Mouse (Mus musculus) stomach, embryonic 14.5 days (tissue): ENCODE data around the gene Ciita. TPM values are rescaled to one million over a fixed set of nuclear protein-coding genes. Genes with fewer than 3 reads are reported as not detected.

ENCODE experiments used
- ATAC-seq: fragments of 200-750 bp; cut with Nextera tagmentation; 2 replicates; pipeline ENCODE4 v1.8.0; 2017; ENCODE audit warnings: low read depth, moderate TSS enrichment; ENCODE audit not compliant: insufficient number of reproducible peaks, insufficient read depth, low FRiP score
- H3K27ac ChIP-seq: fragments of 300-500 bp; sonication (generic); 2 replicates; pipeline ENCODE4 v1.5.1; 2014; ENCODE audit warnings: mild to moderate bottlenecking, low read length, moderate library complexity, mixed read lengths
- H3K27me3 ChIP-seq: fragments of 300-500 bp; sonication (generic); 2 replicates; pipeline ENCODE4 v1.6.1; 2014; ENCODE audit warnings: low read length, control low read depth, mixed read lengths; ENCODE audit not compliant: control insufficient read depth, insufficient read depth
- H3K36me3 ChIP-seq: fragments of 300-500 bp; sonication (generic); 2 replicates; pipeline ENCODE4 v1.6.1; 2014; ENCODE audit warnings: mild to moderate bottlenecking, control low read depth, low read length, moderate library complexity, mixed read lengths; ENCODE audit not compliant: control insufficient read depth, insufficient read depth
- H3K4me1 ChIP-seq: fragments of 300-500 bp; sonication (generic); 2 replicates; pipeline ENCODE4 v1.6.1; 2014; ENCODE audit warnings: low read length, control low read depth, mixed read lengths; ENCODE audit not compliant: control insufficient read depth, insufficient read depth
- H3K4me2 ChIP-seq: fragments of 300-500 bp; sonication (generic); replicated peaks from 2 replicates; pipeline ENCODE4 v1.6.1; 2014; ENCODE audit warnings: low read depth, low read length, control low read depth
- H3K4me3 ChIP-seq: fragments of 300-500 bp; sonication (generic); 2 replicates; pipeline ENCODE4 v1.5.1; 2014; ENCODE audit warnings: low read depth, low read length, control low read depth
- H3K9ac ChIP-seq: fragments of 300-500 bp; sonication (generic); replicated peaks from 2 replicates; pipeline ENCODE4 v1.6.1; 2014; ENCODE audit warnings: low read depth, mild to moderate bottlenecking, control low read depth, low read length, moderate library complexity, mixed read lengths
- H3K9me3 ChIP-seq: fragments of 300-500 bp; sonication (generic); 2 replicates; pipeline ENCODE4 v1.6.1; 2016; ENCODE audit warnings: low read depth, low read length, control low read depth; ENCODE audit not compliant: control insufficient read depth
- WGBS: fragments of 180-500 bp; shearing (Covaris S2); extraction: QIAGEN DNeasy Blood & Tissue Kit; methylation state at CpG from one replicate; pipeline ENCODE4 v1.1.7; 2014; 5-methylcytosine and 5-hydroxymethylcytosine counted together
- polyA plus RNA-seq: library from polyadenylated mRNA; unstranded; fragments of >200 nt; fragmentation: Nextera tagmentation; extraction: Ambion mirVana; gene quantifications from 2 replicates; pipeline ENCODE4 v1.2.1, GENCODE M21; 2014

Gene Ciita
- polyA plus RNA-seq, 1 experiment from 2014 or later, result 0.42 TPM

DNA sequence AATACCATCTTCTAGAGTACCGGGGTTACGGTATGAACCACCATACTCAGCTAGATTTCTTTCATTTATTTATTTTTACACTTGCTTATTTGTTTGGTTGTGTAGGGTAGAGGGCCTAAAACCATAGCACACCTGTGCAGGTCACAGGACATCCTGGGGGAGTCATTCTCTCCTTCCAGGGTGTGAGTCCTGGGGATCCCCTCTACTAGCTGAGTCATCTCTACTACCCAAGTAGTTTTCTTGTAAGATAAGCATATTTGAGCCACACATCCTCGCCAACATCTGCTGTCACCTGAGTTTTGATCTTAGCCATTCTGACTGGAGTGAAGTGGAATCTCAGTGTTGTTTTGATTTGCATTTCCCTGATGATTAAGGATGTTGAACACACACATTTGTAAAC lies 12.7 kb downstream of the Ciita start:
- Histone ChIP-seq H3K9me3 (no peaks in the 10 kb centered on the region), H3K27me3 (no peaks in the 10 kb centered on the region), H3K4me1 (peaks cover 6% of the 10 kb centered on the region; the same call in 1 of the 2 replicates), H3K9ac (no peak overlapping the region), H3K36me3 (no peaks in the 10 kb centered on the region), H3K4me2 (no peak overlapping the region), H3K27ac (no peak overlapping the region), H3K4me3 (no peak overlapping the region)
- ATAC-seq, result no peak
- WGBS, result 82% methylated on average over 3 of the region's 3 CpGs

DNA sequence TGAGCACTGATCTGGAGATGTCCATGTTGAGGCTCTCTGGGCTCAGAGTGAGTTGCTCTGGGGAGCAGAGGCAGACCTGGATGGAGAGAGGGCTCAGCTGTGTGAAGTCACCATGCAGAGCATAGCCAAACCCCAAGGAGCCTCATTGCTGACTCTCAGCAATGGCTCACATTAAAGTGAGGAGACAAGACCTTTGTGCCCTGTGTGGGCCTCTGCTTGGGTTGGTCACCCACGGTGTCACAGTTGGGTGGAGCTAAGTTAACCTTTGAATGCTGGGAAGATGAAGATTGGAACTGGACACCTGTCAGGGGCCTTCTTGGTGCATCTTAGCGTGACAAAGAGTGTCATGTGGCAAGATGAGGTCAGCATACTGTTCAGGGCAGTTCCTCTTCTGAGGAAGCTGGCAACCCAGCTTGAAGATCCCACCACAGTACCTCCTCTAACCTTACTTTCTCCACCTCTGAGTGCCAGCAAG lies 16.0 kb downstream of the Ciita start:
- Histone ChIP-seq H3K36me3 (no peaks in the 10 kb centered on the region), H3K27me3 (no peaks in the 10 kb centered on the region), H3K27ac (no peak overlapping the region), H3K9ac (no peak overlapping the region), H3K4me3 (no peak overlapping the region), H3K4me2 (no peak overlapping the region), H3K4me1 (no peaks in the 10 kb centered on the region), H3K9me3 (no peaks in the 10 kb centered on the region)
- WGBS, result 63% methylated on average over 2 of the region's 2 CpGs
- ATAC-seq, result no peak

DNA sequence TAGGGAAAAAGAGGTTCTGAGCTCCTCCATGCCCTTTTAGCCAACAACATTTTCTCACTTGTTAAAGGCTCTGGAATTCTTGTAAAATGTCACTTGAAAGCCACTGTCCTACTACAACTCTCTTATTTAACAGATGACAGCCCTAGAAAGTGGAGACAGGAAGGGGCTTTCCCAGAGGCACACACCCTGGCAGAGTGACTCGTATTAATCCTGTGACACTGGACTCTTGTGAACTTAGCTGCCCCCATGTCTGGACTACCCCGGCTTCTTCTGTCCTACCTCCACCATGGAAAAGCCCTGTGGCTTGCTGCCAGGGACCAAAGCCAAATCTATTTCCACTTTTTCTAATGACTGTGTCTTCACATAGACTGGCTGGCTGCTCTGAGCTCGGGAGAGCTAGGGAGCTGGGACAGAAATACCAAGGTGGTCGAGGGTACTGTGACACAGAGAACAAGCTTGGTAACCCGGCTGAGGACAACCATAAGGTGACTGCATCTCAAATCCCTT lies 18.3 kb downstream of the Ciita start:
- WGBS, result 65% methylated on average over 5 of the region's 5 CpGs

DNA sequence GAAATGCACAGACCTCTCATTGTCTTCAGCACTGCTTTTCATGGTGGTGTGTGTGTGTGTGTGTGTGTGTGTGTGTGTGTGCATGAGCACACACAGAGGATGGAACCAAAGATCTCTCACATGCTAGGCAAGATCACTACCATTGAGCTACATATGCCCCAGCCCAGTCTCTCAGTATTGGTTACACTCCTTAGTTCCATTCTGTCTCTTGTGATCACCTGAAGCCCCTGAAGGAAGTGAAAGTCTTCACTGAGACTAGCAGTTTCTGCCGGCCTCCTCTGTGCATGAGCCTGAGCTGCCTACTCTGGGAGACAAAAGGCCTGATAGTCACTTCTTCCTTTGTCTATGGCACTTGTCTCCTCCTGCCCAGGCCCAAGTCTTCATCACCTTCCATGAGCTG lies 19.3 kb downstream of the Ciita start:
- Histone ChIP-seq H3K9me3 (no peaks in the 10 kb centered on the region), H3K27me3 (no peaks in the 10 kb centered on the region), H3K4me3 (no peak overlapping the region), H3K36me3 (no peaks in the 10 kb centered on the region), H3K4me2 (no peak overlapping the region), H3K4me1 (no peaks in the 10 kb centered on the region), H3K9ac (no peak overlapping the region), H3K27ac (no peak overlapping the region)
- WGBS, result 48% methylated on average over 1 of the region's 1 CpGs
- ATAC-seq, result no peak

More for the DNA sequence above, 18.3 kb downstream of the Ciita start:
- Histone ChIP-seq H3K9ac (no peak overlapping the region), H3K27ac (no peak overlapping the region), H3K36me3 (no peaks in the 10 kb centered on the region), H3K4me2 (no peak overlapping the region), H3K27me3 (no peaks in the 10 kb centered on the region), H3K9me3 (no peaks in the 10 kb centered on the region), H3K4me1 (no peaks in the 10 kb centered on the region), H3K4me3 (no peak overlapping the region)
- no peak for ATAC-seq

DNA sequence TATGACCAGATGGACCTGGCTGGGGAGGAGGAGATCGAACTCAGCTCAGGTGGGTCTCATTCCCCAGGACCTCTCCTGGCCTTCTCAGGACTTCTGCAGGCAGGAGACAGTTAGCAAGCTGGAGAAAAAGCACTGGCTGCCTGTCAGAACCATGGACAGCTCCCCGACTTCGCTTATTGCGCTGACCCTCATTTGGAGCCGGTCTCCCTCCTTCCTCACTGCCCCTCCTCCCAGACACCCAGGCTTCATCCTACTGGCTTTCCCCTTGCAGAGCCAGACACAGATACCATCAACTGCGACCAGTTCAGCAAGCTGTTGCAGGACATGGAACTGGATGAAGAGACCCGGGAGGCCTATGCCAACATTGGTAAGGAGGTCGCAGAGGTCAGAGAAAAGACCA lies 22.0 kb downstream of the Ciita start:
- H3K36me3 ChIP-seq, result no peaks in the 10 kb centered on the region
- H3K9ac ChIP-seq, result no peak overlapping the region
- no peaks in the 10 kb centered on the region for H3K9me3 ChIP-seq
- no peak overlapping the region for H3K27ac ChIP-seq
- no peak overlapping the region for H3K4me2 ChIP-seq
- H3K27me3 ChIP-seq, result no peaks in the 10 kb centered on the region
- H3K4me3 ChIP-seq, result no peak overlapping the region
- ATAC-seq, result no peak
- 11% methylated on average over 8 of the region's 8 CpGs for WGBS
- no peaks in the 10 kb centered on the region for H3K4me1 ChIP-seq

DNA sequence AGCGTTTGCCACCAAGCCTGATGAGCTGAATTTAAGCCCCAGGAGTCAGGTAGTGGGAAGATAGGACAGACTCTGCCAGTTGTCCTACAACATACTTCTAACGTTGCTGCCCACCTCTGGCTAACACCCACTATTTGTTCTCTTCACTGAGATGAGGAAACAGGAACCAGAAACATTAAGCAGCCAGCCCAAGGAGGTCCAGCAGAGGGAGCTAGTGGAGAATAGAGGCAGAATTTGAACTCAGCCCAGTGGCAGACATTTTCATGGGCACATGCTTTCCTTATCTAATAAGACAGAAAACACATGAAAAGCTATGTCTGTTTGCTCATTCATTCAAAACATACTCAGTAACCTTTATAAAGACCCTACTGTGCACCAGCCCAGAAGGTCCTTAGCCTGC lies 23.2 kb downstream of the Ciita start:
- no peaks in the 10 kb centered on the region for H3K4me1 ChIP-seq
- H3K9ac ChIP-seq, result no peak overlapping the region
- 64% methylated on average over 2 of the region's 2 CpGs for WGBS
- no peaks in the 10 kb centered on the region for H3K9me3 ChIP-seq
- no peak overlapping the region for H3K4me2 ChIP-seq
- no peaks in the 10 kb centered on the region for H3K27me3 ChIP-seq
- no peak overlapping the region for H3K4me3 ChIP-seq
- H3K36me3 ChIP-seq, result no peaks in the 10 kb centered on the region
- no peak for ATAC-seq
- H3K27ac ChIP-seq, result no peak overlapping the region

DNA sequence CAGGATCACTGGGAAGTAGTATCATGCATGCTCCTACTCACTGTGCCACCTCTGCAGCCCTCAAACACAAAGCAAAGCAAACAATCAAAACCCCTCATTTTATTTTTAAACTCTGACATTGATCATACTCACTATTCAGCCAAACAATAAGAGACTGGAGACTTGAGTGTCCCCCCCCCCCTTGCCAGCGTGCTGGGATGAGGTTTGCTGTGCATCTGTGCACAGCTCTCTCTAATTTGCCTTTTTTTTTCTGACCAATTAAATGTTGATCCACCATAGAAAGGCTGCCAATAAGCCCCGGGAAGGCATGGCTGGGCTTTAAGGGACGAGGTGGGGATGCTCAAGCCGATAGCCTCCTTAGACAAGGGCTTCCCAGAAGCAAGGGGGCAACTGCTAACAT lies 27.6 kb downstream of the Ciita start:
- WGBS, result 67% methylated on average over 4 of the region's 4 CpGs

DNA sequence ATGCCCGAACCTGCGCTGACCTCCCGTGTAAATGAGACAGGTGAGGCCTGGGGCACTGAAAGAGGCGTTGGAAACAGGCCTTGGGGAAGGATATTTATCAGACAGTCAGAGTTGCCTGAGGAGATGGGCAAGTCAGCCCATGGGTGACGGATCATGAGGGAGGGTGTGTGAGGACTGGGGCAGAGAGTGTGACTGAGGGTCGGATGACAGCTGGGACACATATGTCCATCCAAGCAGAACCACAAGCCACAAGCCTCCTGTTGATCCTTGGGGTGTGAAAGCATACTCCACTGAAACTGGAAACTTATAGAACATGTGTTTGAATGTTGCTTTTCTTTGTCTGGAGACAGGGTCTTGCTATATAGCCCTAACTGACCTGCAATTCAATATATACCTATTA lies 28.8 kb downstream of the Ciita start:
- no peaks in the 10 kb centered on the region for H3K36me3 ChIP-seq
- H3K4me2 ChIP-seq, result no peak overlapping the region
- H3K27me3 ChIP-seq, result no peaks in the 10 kb centered on the region
- no peak for ATAC-seq
- H3K4me1 ChIP-seq, result no peaks in the 10 kb centered on the region
- H3K27ac ChIP-seq, result no peak overlapping the region
- H3K4me3 ChIP-seq, result no peak overlapping the region
- H3K9ac ChIP-seq, result no peak overlapping the region
- no peaks in the 10 kb centered on the region for H3K9me3 ChIP-seq
- WGBS, result 55% methylated on average over 6 of the region's 6 CpGs

More for the DNA sequence above, 27.6 kb downstream of the Ciita start:
- ATAC-seq, result no peak
- H3K36me3 ChIP-seq, result no peaks in the 10 kb centered on the region
- H3K4me1 ChIP-seq, result no peaks in the 10 kb centered on the region
- H3K27ac ChIP-seq, result no peak overlapping the region
- H3K4me3 ChIP-seq, result no peak overlapping the region
- no peak overlapping the region for H3K4me2 ChIP-seq
- H3K9me3 ChIP-seq, result no peaks in the 10 kb centered on the region
- H3K9ac ChIP-seq, result no peak overlapping the region
- no peaks in the 10 kb centered on the region for H3K27me3 ChIP-seq

DNA sequence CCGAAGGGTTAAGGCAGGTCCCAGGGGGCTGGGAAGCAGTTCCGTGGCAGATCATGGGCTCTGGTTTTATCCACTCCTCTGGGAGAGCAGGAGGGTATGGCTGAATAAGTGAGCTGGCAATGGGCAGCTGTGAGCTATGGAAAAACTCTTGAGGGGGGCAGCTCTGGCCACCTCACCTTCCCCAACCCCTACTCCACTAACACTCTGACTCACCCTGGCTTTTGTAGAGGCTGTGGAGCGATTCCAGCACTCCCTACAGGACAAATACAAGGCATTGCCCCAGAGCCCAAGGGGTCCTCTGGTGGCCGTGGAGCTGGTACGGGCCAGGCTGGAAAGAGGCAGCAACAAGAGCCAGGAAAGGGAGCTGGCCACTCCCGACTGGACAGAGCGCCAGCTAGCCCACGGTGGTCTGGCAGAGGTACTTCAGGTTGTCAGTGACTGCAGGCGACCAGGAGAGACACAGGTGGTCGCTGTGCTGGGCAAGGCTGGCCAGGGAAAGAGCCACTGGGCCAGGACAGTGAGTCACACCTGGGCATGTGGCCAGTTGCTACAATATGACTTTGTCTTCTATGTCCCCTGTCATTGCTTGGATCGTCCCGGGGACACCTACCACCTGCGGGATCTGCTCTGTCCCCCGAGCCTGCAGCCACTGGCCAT lies 30.7 kb downstream of the Ciita start:
- H3K9me3 ChIP-seq, result no peaks in the 10 kb centered on the region

More for the DNA sequence above, 30.7 kb downstream of the Ciita start:
- Histone ChIP-seq H3K27me3 (no peaks in the 10 kb centered on the region), H3K9ac (no peak overlapping the region), H3K36me3 (no peaks in the 10 kb centered on the region), H3K4me2 (no peak overlapping the region), H3K27ac (no peak overlapping the region), H3K4me1 (no peaks in the 10 kb centered on the region), H3K4me3 (no peak overlapping the region)
- no peak for ATAC-seq
- 52% methylated on average over 14 of the region's 14 CpGs for WGBS
